Mouse (Mus musculus) stomach, postnatal 0 days (tissue): ENCODE data around the gene Ier5l.

Source experiments
- CTCF ChIP-seq: IDR thresholded peaks from 2 replicates; pipeline ENCODE4 v1.5.1; 2016; ENCODE audit warnings: antibody characterized with exemption, low read depth, mild to moderate bottlenecking, moderate library complexity
- EP300 ChIP-seq: optimal IDR thresholded peaks from 2 replicates; pipeline ENCODE3; 2016; ENCODE audit warnings: antibody characterized with exemption

DNA sequence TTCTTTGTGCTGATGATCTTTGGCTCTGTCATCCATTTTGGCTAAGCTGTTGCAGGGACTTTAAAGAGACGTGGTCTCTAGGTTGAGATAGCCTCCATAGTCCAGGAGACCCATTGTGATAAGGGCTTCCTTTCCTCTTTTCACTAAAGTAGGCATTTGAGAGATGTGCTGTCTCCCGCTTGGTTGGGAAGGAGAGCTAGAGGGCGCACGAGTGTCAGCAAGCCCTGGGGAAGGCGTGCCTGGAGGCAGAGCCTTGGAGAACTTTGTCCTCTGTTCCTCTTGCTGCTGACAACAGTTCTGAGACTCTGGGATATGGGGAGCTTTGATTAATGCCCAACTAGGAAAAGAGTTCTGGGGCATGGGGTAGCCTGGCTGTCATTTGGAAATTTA, 37.9 kb downstream of the Ier5l start:
- TF ChIP-seq EP300 (no peak), CTCF (peak; percentile 60)
